Mouse (Mus musculus) erythroblast, embryonic 14.5 days (primary cell): Measurements from ENCODE around the gene Ddx23.

Experiments
- GATA1 ChIP-seq: IDR thresholded peaks from 2 replicates; pipeline ENCODE4 v1.6.1; 2012; ENCODE audit warnings: low read length, inconsistent platforms, mixed read lengths
- TAL1 ChIP-seq: IDR thresholded peaks from 3 replicates; pipeline ENCODE4 v1.6.1; 2012; ENCODE audit warnings: low read length, inconsistent platforms, mixed read lengths

GRCm38 (mm10) chr15:98623361-98623821 lies 39.3 kb downstream of the Ddx23 start:
- TF ChIP-seq TAL1 (no peak), GATA1 (no peak)
